In genomic region chr1:155973068-155973718, GRCm38 (mm10) we compare ENCODE assay signal across 8 mouse cellular contexts. TPM values are rescaled to one million over a fixed set of nuclear protein-coding genes. Genes with fewer than 3 reads are reported as not detected.
DNase-seq lines count a peak whose midpoint lies in the region; ATAC-seq lines count a peak whose summit lies in the region.

Gene Cep350, minus strand, starts transcription at chr1:155973255.

- WGBS in forebrain, embryonic 14.5 days = under 1% methylated on average over 52 of the region's 57 CpGs
- WGBS in neural tube, embryonic 15.5 days = under 1% methylated on average over 45 of the region's 57 CpGs

- peak within 1 kb of the TSS; percentile 97 for H3K9ac ChIP-seq in forebrain, embryonic 14.5 days (ENCODE audit: low read length)
- peak within 1 kb of the TSS; percentile 100 for H3K9ac ChIP-seq in neural tube, embryonic 15.5 days (replicated peaks)

- no peaks in the 10 kb centered on the region for H3K36me3 ChIP-seq in forebrain, embryonic 14.5 days (ENCODE audit: control insufficient read depth, insufficient read depth, low read length)
- H3K36me3 ChIP-seq in neural tube, embryonic 15.5 days = no peaks in the 10 kb centered on the region

- DNase-seq in ES-CJ7 (ENCODE audit: low read depth, low spot score) = peak; percentile 98
- peak; percentile 96 for DNase-seq in cerebellum, adult 11 months
- peak; percentile 99 for DNase-seq in forebrain, embryonic 14.5 days (ENCODE audit: low spot score)
- DNase-seq in heart, postnatal 14 days = peak; percentile 96
- peak; percentile 97 for DNase-seq in layer of hippocampus, adult 11-12 months (ENCODE audit: low spot score)
- peak; percentile 98 for DNase-seq in lung, adult 18-20 months
- DNase-seq in testis, postnatal 14 days (ENCODE audit: low spot score) = peak; percentile 97

- no peaks in the 10 kb centered on the region for H3K27me3 ChIP-seq in forebrain, embryonic 14.5 days (replicated peaks; ENCODE audit: control insufficient read depth, insufficient read depth, low read length)
- H3K27me3 ChIP-seq in neural tube, embryonic 15.5 days (replicated peaks) = no peaks in the 10 kb centered on the region

- peaks cover 9% of the 10 kb centered on the region; the same call in 1 of the 2 replicates for H3K4me1 ChIP-seq in forebrain, embryonic 14.5 days (ENCODE audit: control insufficient read depth, insufficient read depth, low read length)
- peaks cover 36% of the 10 kb centered on the region for H3K4me1 ChIP-seq in neural tube, embryonic 15.5 days

- peak; percentile 98 for ATAC-seq in forebrain, embryonic 14.5 days
- ATAC-seq in neural tube, embryonic 15.5 days (ENCODE audit: low FRiP score) = peak; percentile 98

- intact Hi-C loops in heart, postnatal 14 days (cut with DNase I) = loop anchor here (5.0 kb wide), 1 partner anchor 59 kb away; no protein-coding TSS in a partner anchor

- peak within 1 kb of the TSS; percentile 98 for H3K4me3 ChIP-seq in forebrain, embryonic 14.5 days (ENCODE audit: low read depth, low read length)
- H3K4me3 ChIP-seq in neural tube, embryonic 15.5 days (replicated peaks) = peak within 1 kb of the TSS; percentile 98

- peak within 1 kb of the TSS; percentile 90 for H3K27ac ChIP-seq in forebrain, embryonic 14.5 days (ENCODE audit: low read depth, low read length)
- H3K27ac ChIP-seq in neural tube, embryonic 15.5 days (replicated peaks) = peak within 1 kb of the TSS; percentile 99

- H3K4me2 ChIP-seq in forebrain, embryonic 14.5 days (ENCODE audit: low read length) = peak within 1 kb of the TSS; percentile 70
- peak within 1 kb of the TSS; percentile 73 for H3K4me2 ChIP-seq in neural tube, embryonic 15.5 days

- H3K9me3 ChIP-seq in forebrain, embryonic 14.5 days (replicated peaks; ENCODE audit: control insufficient read depth, low read length) = no peaks in the 10 kb centered on the region
- no peaks in the 10 kb centered on the region for H3K9me3 ChIP-seq in neural tube, embryonic 15.5 days (replicated peaks)

RNA-seq across cellular contexts. Expression of gene Cep350, which starts in this region (rescaled TPM):
- 8.1 and 10.1 TPM in 2 replicates for polyA plus RNA-seq in forebrain, embryonic 14.5 days (2014; fragmentation: Nextera tagmentation; extraction: Ambion mirVana)
- total RNA-seq in heart, postnatal 14 days (2021) = 10 to 100 TPM; 37.9 to 40.7 TPM
- polyA plus RNA-seq in neural tube, embryonic 15.5 days (2015; fragmentation: Nextera tagmentation; extraction: Ambion mirVana) = 9.1 and 10.1 TPM in 2 replicates

Comparison
In these comparisons a context has a peak if more than half of its experiments do, and no peak if none do; other contexts are left out.
1. Peak in every context shown above with its lines: DNase-seq, ATAC-seq, H3K4me3 ChIP-seq and H3K27ac ChIP-seq.